Mouse (Mus musculus): ENCODE measurements at regions not wholly inside any gene's neighbourhood (a gene's known extent, or its start where the extent isn't known, plus 50 kb on each side); places are given as distances from the start of the nearest gene placed in this dataset. TPM values are rescaled to one million over a fixed set of nuclear protein-coding genes. Genes with fewer than 3 reads are reported as not detected.

DNA sequence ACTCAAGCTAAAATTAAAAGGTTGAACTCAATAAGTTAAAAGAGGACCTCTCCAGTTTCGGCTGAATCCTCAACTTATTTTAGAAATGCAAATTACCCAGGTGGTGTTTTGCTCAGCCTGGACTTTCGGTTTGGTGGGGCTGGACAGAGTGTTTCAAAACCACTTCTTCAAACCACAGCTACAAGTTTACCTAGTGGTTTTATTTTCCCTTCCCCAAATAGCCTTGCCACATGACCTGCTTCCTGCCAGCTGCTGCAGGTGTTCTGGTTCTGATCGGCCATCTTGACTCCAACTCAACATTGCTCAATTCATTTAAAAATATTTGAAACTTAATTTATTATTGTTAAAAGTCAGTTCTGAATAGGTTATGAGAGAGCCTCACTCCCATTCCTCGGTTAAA lies 62.0 kb upstream of the Adam6b start:
- Histone ChIP-seq H3K4me1 (no peaks in the 10 kb centered on the region), H3K27ac (no peak overlapping the region), H3K9me3 (replicated peaks) (no peaks in the 10 kb centered on the region), H3K9ac (no peak overlapping the region), H3K27me3 (replicated peaks) (no peaks in the 10 kb centered on the region), H3K4me2 (no peak overlapping the region), H3K36me3 (no peaks in the 10 kb centered on the region), H3K4me3 (no peak overlapping the region)
- ATAC-seq, result no peak
- WGBS (ENCODE audit: insufficient replicate concordance), result 32% methylated on average over 4 of the region's 4 CpGs

DNA sequence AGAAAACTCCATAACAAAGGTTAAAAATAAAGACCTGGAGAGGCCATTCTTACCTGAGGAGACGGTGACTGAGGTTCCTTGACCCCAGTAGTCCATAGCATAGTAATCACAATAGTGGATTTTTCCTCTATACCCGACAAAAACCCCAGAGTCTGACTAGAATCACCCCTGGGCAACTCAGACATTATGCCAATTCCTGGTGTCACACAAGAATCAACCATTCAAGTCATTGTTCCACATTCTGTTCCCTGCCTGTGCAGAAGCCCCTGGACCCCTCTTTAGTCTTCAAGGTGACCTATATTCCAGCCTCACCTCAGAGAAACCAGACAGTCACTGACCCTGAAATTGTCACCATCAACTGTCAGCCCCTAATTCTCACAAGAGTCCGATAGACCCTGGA lies 60.9 kb upstream of the Adam6b start:
- Histone ChIP-seq H3K36me3 (no peaks in the 10 kb centered on the region), H3K4me2 (no peak overlapping the region), H3K9me3 (replicated peaks) (no peaks in the 10 kb centered on the region), H3K4me1 (no peaks in the 10 kb centered on the region), H3K27me3 (replicated peaks) (no peaks in the 10 kb centered on the region), H3K9ac (no peak overlapping the region), H3K4me3 (no peak overlapping the region), H3K27ac (no peak overlapping the region)
- no peak for ATAC-seq
- WGBS (ENCODE audit: insufficient replicate concordance), result 57% methylated on average over 3 of the region's 3 CpGs

DNA sequence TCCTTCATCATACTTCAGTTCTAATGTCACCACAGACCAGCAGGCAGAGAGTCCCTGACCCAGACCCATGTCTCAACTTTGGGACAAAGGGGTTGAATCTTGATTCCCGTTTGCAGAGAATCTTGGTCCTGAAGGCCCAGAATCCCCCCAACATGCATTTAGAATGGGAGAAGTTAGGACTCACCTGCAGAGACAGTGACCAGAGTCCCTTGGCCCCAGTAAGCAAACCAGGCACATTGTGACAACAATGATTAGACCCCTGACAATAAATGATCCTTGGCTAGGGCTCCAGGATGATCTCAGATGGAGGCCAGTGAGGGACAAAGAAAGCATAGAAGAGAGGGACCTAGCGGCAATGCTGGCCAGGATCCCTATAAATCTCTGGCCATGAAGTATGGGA lies 60.4 kb upstream of the Adam6b start:
- Histone ChIP-seq H3K9me3 (replicated peaks) (no peaks in the 10 kb centered on the region), H3K4me2 (no peak overlapping the region), H3K27ac (no peak overlapping the region), H3K4me1 (no peaks in the 10 kb centered on the region), H3K36me3 (no peaks in the 10 kb centered on the region), H3K9ac (no peak overlapping the region), H3K27me3 (replicated peaks) (no peaks in the 10 kb centered on the region), H3K4me3 (no peak overlapping the region)
- ATAC-seq, result no peak
- 67% methylated on average over 2 of the region's 2 CpGs for WGBS (ENCODE audit: insufficient replicate concordance)

DNA sequence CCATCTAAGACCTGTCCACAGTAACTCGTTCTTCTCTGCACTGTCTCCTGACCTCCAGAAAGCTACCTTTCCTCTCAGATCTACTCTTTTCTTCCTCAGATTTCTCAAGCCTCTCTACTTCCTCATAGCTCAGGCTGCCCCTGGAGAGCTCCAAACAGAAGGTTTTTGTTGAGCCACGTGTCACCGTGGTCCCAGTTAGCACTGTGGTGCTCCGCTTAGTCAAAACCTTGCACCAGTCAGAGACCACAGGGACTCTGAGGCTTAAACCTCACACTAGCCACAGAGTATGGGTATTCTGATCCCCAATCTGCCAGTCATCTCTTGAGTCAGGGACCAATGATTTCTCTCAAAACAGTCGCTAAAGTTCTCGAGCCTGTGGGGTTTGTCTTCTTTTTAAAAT lies 59.0 kb upstream of the Adam6b start:
- Histone ChIP-seq H3K4me1 (no peaks in the 10 kb centered on the region), H3K27ac (no peak overlapping the region), H3K27me3 (replicated peaks) (no peaks in the 10 kb centered on the region), H3K36me3 (no peaks in the 10 kb centered on the region), H3K9ac (no peak overlapping the region), H3K9me3 (replicated peaks) (no peaks in the 10 kb centered on the region), H3K4me2 (no peak overlapping the region), H3K4me3 (no peak overlapping the region)
- WGBS (ENCODE audit: insufficient replicate concordance), result 46% methylated on average over 6 of the region's 6 CpGs
- ATAC-seq, result no peak

Small RNA genes lying in the stretch of these regions (microRNA-seq; reads per million reads assigned to microRNA genes)
- gene Gm22175 (not detected), gene Gm24022 (not detected), gene Gm25747 (not detected)
